Mouse (Mus musculus) cortical plate, adult 2 months (tissue): ENCODE data around the gene D330020A13Rik.

Experiments
- CTCF ChIP-seq: fragments of 200-500 bp; IDR thresholded peaks from 2 replicates; pipeline ENCODE4 v1.5.1; 2011; ENCODE audit warnings: mild to moderate bottlenecking, control low read depth, low read length; ENCODE audit not compliant: insufficient read depth; ENCODE audit errors: extremely low read depth
- POLR2A ChIP-seq: fragments of 200-500 bp; IDR thresholded peaks from 2 replicates; pipeline ENCODE4 v1.6.1; 2011; ENCODE audit warnings: mild to moderate bottlenecking, low read length, control low read depth; ENCODE audit not compliant: insufficient read depth; ENCODE audit errors: extremely low read depth

- no peak for TF ChIP-seq POLR2A
- TF ChIP-seq CTCF, result no peak
Observed at GRCm38 (mm10) chr6:120259481-120259880, 34.7 kb upstream of the D330020A13Rik start.
